Comparison of ENCODE assay signal across 17 mouse cellular contexts in the genomic region with DNA sequence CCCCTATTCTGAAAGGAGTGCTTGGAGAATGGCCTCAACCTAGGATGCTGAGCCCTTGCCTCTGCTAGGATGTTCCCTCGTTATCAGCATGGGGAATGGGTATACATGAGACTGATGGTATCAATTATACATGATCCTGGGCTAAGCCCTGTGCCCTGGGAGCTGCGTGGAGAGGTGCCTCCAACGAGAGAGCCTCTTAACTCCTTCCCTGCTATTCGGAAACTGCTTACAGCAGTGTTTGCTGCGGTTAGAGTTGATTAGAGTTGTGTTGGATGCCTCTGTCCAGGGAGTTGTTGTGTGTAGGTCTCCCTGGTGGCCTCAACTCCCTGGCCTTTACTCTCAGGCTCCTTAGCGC. TPM values are rescaled to one million over a fixed set of nuclear protein-coding genes. Genes with fewer than 3 reads are reported as not detected.
DNase-seq lines count a peak whose midpoint lies in the region; ATAC-seq and TF ChIP-seq lines count a peak whose summit lies in the region.
"Had no signal": no experiment of that assay in that cellular context is flagged by ENCODE, and none has a peak within 500 bp of the region (broad histone marks: within the 10 kb centered on the region; RNA-seq: fewer than 3 reads in every experiment).

No protein-coding gene starts in this region.

- peak overlapping the region; percentile 29 for H3K4me2 ChIP-seq in heart, postnatal 0 days (ENCODE audit: low read depth, low read length)
- H3K4me2 ChIP-seq in midbrain, embryonic 11.5 days: no peak overlapping the region
- H3K4me2 ChIP-seq in midbrain, embryonic 16.5 days (ENCODE audit: low read length): no peak overlapping the region
- H3K4me2 ChIP-seq in liver, embryonic 13.5 days: peak overlapping the region; percentile 27
- no peak overlapping the region for H3K4me2 ChIP-seq in stomach, postnatal 0 days (replicated peaks; ENCODE audit: low read depth)
- no peak overlapping the region for H3K4me2 ChIP-seq in forebrain, embryonic 11.5 days (ENCODE audit: low read depth, low read length, severe bottlenecking)
- no peak overlapping the region for H3K4me2 ChIP-seq in hindbrain, embryonic 14.5 days (replicated peaks)
- H3K4me2 ChIP-seq: hindbrain, embryonic 12.5 days had no signal

- ATAC-seq in heart, postnatal 0 days (ENCODE audit: insufficient read depth, low read depth): no peak; the same call in 1 of the 2 replicates
- no peak for ATAC-seq in midbrain, embryonic 11.5 days (ENCODE audit: low FRiP score)
- no peak for ATAC-seq in midbrain, embryonic 16.5 days
- ATAC-seq in liver, embryonic 13.5 days (ENCODE audit: low read depth): no peak
- peak; percentile 55 for ATAC-seq in stomach, postnatal 0 days (ENCODE audit: low FRiP score, low TSS enrichment)
- no peak for ATAC-seq in forebrain, embryonic 11.5 days (replicated peaks; ENCODE audit: low FRiP score)
- no peak for ATAC-seq in hindbrain, embryonic 14.5 days (ENCODE audit: low FRiP score)

- no peaks in the 10 kb centered on the region for H3K36me3 ChIP-seq in heart, postnatal 0 days (replicated peaks; ENCODE audit: control insufficient read depth, insufficient read depth, low read length)
- no peaks in the 10 kb centered on the region for H3K36me3 ChIP-seq in midbrain, embryonic 11.5 days (ENCODE audit: control insufficient read depth, insufficient read depth, low read length)
- H3K36me3 ChIP-seq in midbrain, embryonic 16.5 days (ENCODE audit: control insufficient read depth, insufficient read depth, low read length): no peaks in the 10 kb centered on the region
- no peaks in the 10 kb centered on the region for H3K36me3 ChIP-seq in liver, embryonic 13.5 days
- no peaks in the 10 kb centered on the region for H3K36me3 ChIP-seq in stomach, postnatal 0 days (ENCODE audit: control insufficient read depth, insufficient read depth, low read length)
- H3K36me3 ChIP-seq in forebrain, embryonic 11.5 days (ENCODE audit: control insufficient read depth, insufficient read depth, low read length): no peaks in the 10 kb centered on the region
- H3K36me3 ChIP-seq in hindbrain, embryonic 14.5 days (replicated peaks; ENCODE audit: control insufficient read depth, insufficient read depth): no peaks in the 10 kb centered on the region
- H3K36me3 ChIP-seq: embryonic facial prominence, embryonic 10.5 days; hindbrain, embryonic 12.5 days; midbrain, embryonic 10.5 days had no signal

- 0 out of 2 replicates have a peak, but pooled peaks cover 3% of the 10 kb centered on the region for H3K27me3 ChIP-seq in heart, postnatal 0 days (ENCODE audit: control insufficient read depth, insufficient read depth, low read length)
- no peaks in the 10 kb centered on the region for H3K27me3 ChIP-seq in midbrain, embryonic 11.5 days (ENCODE audit: control insufficient read depth, insufficient read depth, low read length)
- H3K27me3 ChIP-seq in midbrain, embryonic 16.5 days (ENCODE audit: control insufficient read depth, insufficient read depth, low read depth, low read length): no peaks in the 10 kb centered on the region
- H3K27me3 ChIP-seq in liver, embryonic 13.5 days: peaks cover 14% of the 10 kb centered on the region; the same call in 1 of the 2 replicates
- no peaks in the 10 kb centered on the region for H3K27me3 ChIP-seq in stomach, postnatal 0 days (ENCODE audit: control insufficient read depth, insufficient read depth, low read length)
- no peaks in the 10 kb centered on the region; the same call in 1 of the 2 replicates for H3K27me3 ChIP-seq in forebrain, embryonic 11.5 days (ENCODE audit: control insufficient read depth, insufficient read depth, low read length)
- no peaks in the 10 kb centered on the region for H3K27me3 ChIP-seq in hindbrain, embryonic 14.5 days (ENCODE audit: control insufficient read depth, insufficient read depth, low read length)

- no peaks in the 10 kb centered on the region for H3K9me3 ChIP-seq in heart, postnatal 0 days (replicated peaks; ENCODE audit: control insufficient read depth, low read length)
- H3K9me3 ChIP-seq in midbrain, embryonic 11.5 days (ENCODE audit: control insufficient read depth, low read length): no peaks in the 10 kb centered on the region
- H3K9me3 ChIP-seq in midbrain, embryonic 16.5 days (replicated peaks; ENCODE audit: control insufficient read depth, low read length, poor library complexity, severe bottlenecking): no peaks in the 10 kb centered on the region
- no peaks in the 10 kb centered on the region for H3K9me3 ChIP-seq in liver, embryonic 13.5 days (replicated peaks)
- no peaks in the 10 kb centered on the region for H3K9me3 ChIP-seq in stomach, postnatal 0 days (ENCODE audit: control insufficient read depth, low read length)
- H3K9me3 ChIP-seq in forebrain, embryonic 11.5 days (ENCODE audit: control insufficient read depth, low read length): no peaks in the 10 kb centered on the region
- no peaks in the 10 kb centered on the region for H3K9me3 ChIP-seq in hindbrain, embryonic 14.5 days (ENCODE audit: control insufficient read depth, low read length)
- H3K9me3 ChIP-seq: embryonic facial prominence, embryonic 10.5 days; hindbrain, embryonic 12.5 days; midbrain, embryonic 10.5 days had no signal

- H3K27ac ChIP-seq in heart, postnatal 0 days (ENCODE audit: low read depth): no peak overlapping the region
- H3K27ac ChIP-seq in midbrain, embryonic 11.5 days (ENCODE audit: low read depth, low read length): no peak overlapping the region
- H3K27ac ChIP-seq in midbrain, embryonic 16.5 days (ENCODE audit: low read length): no peak overlapping the region
- peak overlapping the region; percentile 76 for H3K27ac ChIP-seq in liver, embryonic 13.5 days
- H3K27ac ChIP-seq in stomach, postnatal 0 days (replicated peaks): peak overlapping the region; percentile 35
- H3K27ac ChIP-seq in forebrain, embryonic 11.5 days (ENCODE audit: low read depth, low read length): no peak overlapping the region
- no peak overlapping the region for H3K27ac ChIP-seq in hindbrain, embryonic 14.5 days
- H3K27ac ChIP-seq: embryonic facial prominence, embryonic 10.5 days; hindbrain, embryonic 12.5 days; midbrain, embryonic 10.5 days had no signal

- H3K9ac ChIP-seq in heart, postnatal 0 days (replicated peaks; ENCODE audit: low read depth, low read length): no peak overlapping the region
- no peak overlapping the region for H3K9ac ChIP-seq in midbrain, embryonic 11.5 days (ENCODE audit: low read length)
- no peak overlapping the region for H3K9ac ChIP-seq in midbrain, embryonic 16.5 days (ENCODE audit: low read depth, low read length)
- H3K9ac ChIP-seq in liver, embryonic 13.5 days: no peak overlapping the region
- H3K9ac ChIP-seq in stomach, postnatal 0 days (ENCODE audit: low read length): no peak overlapping the region
- no peak overlapping the region for H3K9ac ChIP-seq in forebrain, embryonic 11.5 days (ENCODE audit: low read length)
- H3K9ac ChIP-seq in hindbrain, embryonic 14.5 days: no peak overlapping the region
- H3K9ac ChIP-seq: hindbrain, embryonic 12.5 days had no signal

- H3K4me3 ChIP-seq in heart, postnatal 0 days (ENCODE audit: low read depth, low read length): no peak overlapping the region
- H3K4me3 ChIP-seq in midbrain, embryonic 11.5 days (ENCODE audit: low read depth, low read length): no peak overlapping the region
- no peak overlapping the region for H3K4me3 ChIP-seq in midbrain, embryonic 16.5 days (ENCODE audit: low read depth, low read length)
- H3K4me3 ChIP-seq in liver, embryonic 13.5 days (replicated peaks): no peak overlapping the region
- no peak overlapping the region for H3K4me3 ChIP-seq in stomach, postnatal 0 days (ENCODE audit: low read depth, low read length)
- no peak overlapping the region for H3K4me3 ChIP-seq in forebrain, embryonic 11.5 days (ENCODE audit: low read depth, low read length)
- H3K4me3 ChIP-seq in hindbrain, embryonic 14.5 days (replicated peaks; ENCODE audit: low read length): no peak overlapping the region
- H3K4me3 ChIP-seq: embryonic facial prominence, embryonic 10.5 days; hindbrain, embryonic 12.5 days; midbrain, embryonic 10.5 days; myocyte had no signal

- no peaks in the 10 kb centered on the region for H3K4me1 ChIP-seq in heart, postnatal 0 days (ENCODE audit: control insufficient read depth, insufficient read depth)
- H3K4me1 ChIP-seq in midbrain, embryonic 11.5 days (ENCODE audit: control insufficient read depth, insufficient read depth, low read length): no peaks in the 10 kb centered on the region
- H3K4me1 ChIP-seq in midbrain, embryonic 16.5 days (ENCODE audit: control insufficient read depth, insufficient read depth, low read length): no peaks in the 10 kb centered on the region; the same call in 1 of the 2 replicates
- peaks cover 15% of the 10 kb centered on the region for H3K4me1 ChIP-seq in liver, embryonic 13.5 days (replicated peaks)
- no peaks in the 10 kb centered on the region; the same call in 1 of the 2 replicates for H3K4me1 ChIP-seq in stomach, postnatal 0 days (replicated peaks; ENCODE audit: control insufficient read depth, insufficient read depth)
- no peaks in the 10 kb centered on the region for H3K4me1 ChIP-seq in forebrain, embryonic 11.5 days (replicated peaks; ENCODE audit: control insufficient read depth, insufficient read depth, low read length)
- no peaks in the 10 kb centered on the region for H3K4me1 ChIP-seq in hindbrain, embryonic 14.5 days (replicated peaks; ENCODE audit: control insufficient read depth, insufficient read depth, low read length)

- no peak for TF ChIP-seq EP300 in heart, postnatal 0 days (IDR thresholded peaks at IDR 0.05; ENCODE audit: low read depth)
- no peak for TF ChIP-seq EP300 in stomach, postnatal 0 days (optimal IDR thresholded peaks at IDR 0.05)

- DNase-seq in heart, postnatal 0 days (ENCODE audit: low spot score): no peak
- DNase-seq in heart, postnatal 36 days: no peak
- DNase-seq in midbrain, embryonic 11.5 days (ENCODE audit: low spot score, missing footprints): peak; percentile 59
- DNase-seq in liver, embryonic 13.5 days: no peak
- DNase-seq in stomach, postnatal 0 days (ENCODE audit: low spot score): no peak
- DNase-seq in forebrain, embryonic 11.5 days (ENCODE audit: low spot score): no peak
- no peak for DNase-seq in hindbrain, embryonic 14.5 days (ENCODE audit: low spot score)
- DNase-seq: cerebellum, postnatal 14 days; gastrocnemius, postnatal 14 days; lung, adult 2 months; right cerebral cortex, postnatal 14 days; thymus, postnatal 14 days had no signal

- 18% methylated on average over 6 of the region's 6 CpGs for WGBS in heart, postnatal 0 days
- WGBS in midbrain, embryonic 11.5 days: 58% methylated on average over 6 of the region's 6 CpGs
- WGBS in midbrain, embryonic 16.5 days: 53% methylated on average over 6 of the region's 6 CpGs
- WGBS in liver, embryonic 13.5 days (ENCODE audit: insufficient replicate concordance): 6% methylated on average over 6 of the region's 6 CpGs
- 18% methylated on average over 6 of the region's 6 CpGs for WGBS in stomach, postnatal 0 days
- 61% methylated on average over 6 of the region's 6 CpGs for WGBS in forebrain, embryonic 11.5 days
- 53% methylated on average over 6 of the region's 6 CpGs for WGBS in hindbrain, embryonic 14.5 days

- TF ChIP-seq CTCF in heart, postnatal 0 days (IDR thresholded peaks at IDR 0.05; ENCODE audit: low read depth): no peak
- no peak for TF ChIP-seq CTCF in stomach, postnatal 0 days (IDR thresholded peaks at IDR 0.05; ENCODE audit: low read depth)

- intact Hi-C loops in heart, postnatal 36 days (cut with DNase I): no loop called here

RNA-seq across cellular contexts. Expression of gene Tcf7l2, which starts 41.4 kb away (rescaled TPM):
- total RNA-seq in heart, postnatal 0 days (2014; rRNA removed; ENCODE audit: low replicate concordance): 2.9 and 3.0 TPM in 2 replicates
- 38.6 and 42.5 TPM in 2 replicates for polyA plus RNA-seq in heart, postnatal 0 days (2015; fragmentation: Nextera tagmentation; extraction: Ambion mirVana)
- total RNA-seq in heart, postnatal 36 days (2021): 10 to 100 TPM; 11.9 to 17.9 TPM
- polyA plus RNA-seq in midbrain, embryonic 11.5 days (2014; fragmentation: Nextera tagmentation; extraction: Ambion mirVana): 379 and 401 TPM in 2 replicates
- 824 and 1,080 TPM in 2 replicates for polyA plus RNA-seq in midbrain, embryonic 16.5 days (2015; fragmentation: Nextera tagmentation; extraction: Ambion mirVana)
- 17.8 and 23.4 TPM in 2 replicates for polyA plus RNA-seq in liver, embryonic 13.5 days (2015; fragmentation: Nextera tagmentation; extraction: Ambion mirVana)
- polyA plus RNA-seq in stomach, postnatal 0 days (2015; fragmentation: Nextera tagmentation; extraction: Ambion mirVana): 40.6 and 41.7 TPM in 2 replicates
- polyA plus RNA-seq in forebrain, embryonic 11.5 days (2014; fragmentation: Nextera tagmentation; extraction: Ambion mirVana): 146 and 150 TPM in 2 replicates
- 24.0 and 38.1 TPM in 2 replicates for polyA plus RNA-seq in hindbrain, embryonic 14.5 days (2014; fragmentation: Nextera tagmentation; extraction: Ambion mirVana)

Comparison
In these comparisons a context has a peak if more than half of its experiments do, and no peak if none do; other contexts are left out.
1. H3K27ac ChIP-seq: peak in liver, embryonic 13.5 days (single experiment) and stomach, postnatal 0 days (single experiment); none in heart, postnatal 0 days (single experiment), midbrain, embryonic 11.5 days (single experiment), midbrain, embryonic 16.5 days (single experiment), forebrain, embryonic 11.5 days (single experiment) and hindbrain, embryonic 14.5 days (single experiment).
2. H3K4me2 ChIP-seq: peak in heart, postnatal 0 days (single experiment) and liver, embryonic 13.5 days (single experiment); none in midbrain, embryonic 11.5 days (single experiment), midbrain, embryonic 16.5 days (single experiment), stomach, postnatal 0 days (single experiment), forebrain, embryonic 11.5 days (single experiment) and hindbrain, embryonic 14.5 days (single experiment).